Mouse (Mus musculus) gonadal fat pad, adult 2 months (tissue): ENCODE measurements at regions not wholly inside any gene's neighbourhood (a gene's known extent, or its start where the extent isn't known, plus 50 kb on each side); places are given as distances from the start of the nearest gene placed in this dataset.

Experiments
- DNase-seq: peaks from one replicate; pipeline ENCODE4 v3.0.0-alpha.2; 2012; ENCODE audit warnings: low read depth

GRCm38 (mm10) chr5:111789904-111790303 is 56.2 kb downstream of the Gm26897 start:
- no peak for DNase-seq

DNA sequence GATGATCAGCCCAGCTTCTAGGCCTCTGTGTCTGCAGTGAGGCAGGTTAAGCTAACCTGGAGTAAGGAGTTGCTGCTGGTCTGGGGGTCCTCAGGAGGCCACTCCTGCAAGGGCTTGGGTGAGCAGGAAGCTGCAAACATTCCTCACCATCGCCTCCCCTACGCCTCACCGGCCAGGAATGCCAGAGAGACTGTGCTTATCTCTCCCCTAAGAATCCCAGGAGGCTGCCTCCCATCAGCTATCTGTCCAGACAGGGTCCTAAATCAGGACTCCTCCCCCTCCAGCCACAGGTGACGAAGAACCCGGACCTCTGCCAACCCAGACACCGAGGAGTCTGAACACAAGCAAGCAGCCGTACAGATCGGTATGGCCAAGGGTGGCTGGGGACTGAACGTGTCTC is 56.8 kb downstream of the Gm26897 start:
- no peak for DNase-seq

- no peak for DNase-seq
Measured at GRCm38 (mm10) chr5:111791089-111791561, 57.4 kb downstream of the Gm26897 start.

DNA sequence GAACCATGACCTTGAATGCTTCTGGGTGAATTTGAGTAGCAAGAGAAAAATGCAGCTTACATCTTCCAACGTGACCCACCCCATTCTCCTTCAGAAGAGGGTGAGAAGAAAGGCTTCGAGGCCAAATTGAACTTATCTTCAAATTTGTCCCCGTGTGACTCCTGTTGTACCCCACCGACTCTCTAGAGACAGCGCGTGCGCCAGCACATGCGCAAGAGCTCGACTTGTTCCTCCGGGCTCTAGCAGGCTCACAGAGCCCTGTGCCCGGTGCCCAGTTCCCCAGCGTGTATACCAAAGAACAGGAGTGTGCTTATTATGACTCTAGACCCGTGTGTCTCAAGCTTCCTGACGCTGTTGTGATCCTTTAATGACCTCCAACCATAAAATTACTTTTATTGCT is 59.0 kb downstream of the Gm26897 start:
- no peak for DNase-seq

DNA sequence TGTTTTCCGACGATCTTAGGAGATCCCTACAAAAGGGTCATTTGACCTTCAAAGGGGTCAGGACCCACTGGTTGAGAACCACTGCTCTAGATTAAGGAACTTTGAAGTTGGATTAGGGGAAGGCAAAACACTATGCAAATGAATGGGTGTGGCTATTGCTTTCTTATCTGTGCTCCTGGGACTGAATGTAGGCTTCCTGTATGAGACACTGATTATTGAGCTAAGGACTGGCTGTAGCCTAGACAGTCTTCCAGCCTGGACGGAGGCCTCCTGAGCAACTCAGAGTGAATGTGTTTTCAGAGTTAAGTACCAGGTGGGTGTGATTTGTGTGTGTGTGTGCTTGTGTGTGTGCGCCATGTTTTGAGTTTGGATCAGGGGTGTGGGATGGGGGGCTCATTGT is 59.5 kb downstream of the Gm26897 start:
- DNase-seq: no peak

- no peak for DNase-seq
Measured at GRCm38 (mm10) chr5:111796889-111797288, 63.2 kb downstream of the Gm26897 start.

DNA sequence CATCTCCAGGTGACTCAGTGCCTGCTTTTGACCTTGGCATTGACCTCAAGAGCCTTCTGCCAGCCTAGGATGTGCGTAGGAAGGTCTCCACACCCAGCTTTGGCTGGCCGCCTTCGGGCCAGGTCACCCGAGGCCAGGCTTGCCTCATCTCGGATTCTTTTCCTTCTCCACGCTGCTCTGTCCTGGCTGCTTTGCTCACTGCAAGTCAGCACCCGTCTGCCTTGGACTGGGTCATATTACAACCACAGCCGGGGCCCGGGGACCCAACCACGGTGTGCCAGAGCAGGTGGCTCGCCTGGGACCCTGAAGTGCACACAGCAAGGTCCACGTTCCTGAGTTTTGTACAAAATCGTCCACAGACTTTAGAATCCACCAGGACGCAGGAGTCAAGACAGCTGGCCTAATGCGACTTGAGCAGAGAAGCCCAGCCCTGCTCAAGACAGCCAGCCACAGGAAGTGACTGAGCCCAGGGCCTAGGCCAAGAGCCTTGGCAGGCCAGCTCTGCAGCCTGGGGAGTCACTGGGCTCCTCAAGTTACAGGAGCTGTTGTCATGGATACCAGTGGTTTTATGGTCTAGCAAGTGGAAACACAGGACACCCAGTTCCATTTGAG is 66.1 kb downstream of the Gm26897 start:
- DNase-seq: peak; percentile 17

- DNase-seq: no peak
Measured at GRCm38 (mm10) chr5:111800511-111800910, 66.8 kb downstream of the Gm26897 start.

- no peak for DNase-seq
Measured at GRCm38 (mm10) chr5:111801051-111801450, 67.3 kb downstream of the Gm26897 start.

GRCm38 (mm10) chr5:111804542-111804941 is 70.8 kb downstream of the Gm26897 start:
- no peak for DNase-seq

- DNase-seq: no peak
Measured at GRCm38 (mm10) chr5:111805150-111805549, 71.4 kb downstream of the Gm26897 start.

DNA sequence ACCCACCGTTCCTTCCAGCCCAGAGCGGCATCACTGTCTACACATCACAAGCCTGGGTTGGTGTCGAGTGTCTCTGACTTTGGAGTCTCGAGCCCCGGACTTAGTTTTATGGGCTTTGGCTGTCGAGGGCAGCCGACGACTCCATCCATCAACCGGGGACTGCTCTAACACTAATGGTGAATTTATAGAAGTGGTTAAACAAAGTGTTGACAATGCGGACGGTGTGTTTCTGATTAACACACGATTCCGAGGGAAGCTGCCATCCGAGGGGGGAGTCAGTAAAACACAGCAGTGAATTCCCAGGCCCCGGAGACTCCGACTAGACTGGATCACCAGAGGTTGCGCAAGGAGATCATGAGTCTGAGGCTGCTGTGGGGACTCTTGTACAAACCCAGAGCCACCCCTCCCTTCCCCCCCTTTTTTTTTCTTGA is 72.1 kb downstream of the Gm26897 start:
- no peak for DNase-seq

- no peak for DNase-seq
Measured at GRCm38 (mm10) chr5:111810079-111810808, 76.5 kb downstream of the Gm26897 start.

DNA sequence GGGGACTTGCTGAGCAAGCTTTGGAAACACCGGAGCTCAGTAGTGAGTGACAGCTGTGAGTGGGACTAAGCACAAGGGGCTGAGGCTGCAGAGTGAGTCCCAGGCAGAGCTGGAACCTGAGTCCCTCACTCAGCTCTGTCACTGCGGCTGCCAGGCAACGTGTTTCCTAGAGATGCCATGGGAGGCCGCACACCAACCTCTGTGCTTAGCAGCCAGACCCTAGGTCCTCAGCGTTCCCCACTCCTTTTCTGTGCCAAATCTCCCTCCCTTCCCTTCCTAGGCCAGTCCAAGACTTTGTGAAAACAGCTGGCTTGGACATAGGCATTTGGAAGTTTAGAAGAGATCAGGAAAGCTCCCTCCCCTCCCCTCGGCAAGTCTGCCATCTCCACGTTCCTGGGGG is 78.9 kb downstream of the Gm26897 start:
- DNase-seq: no peak

- no peak for DNase-seq
Measured at GRCm38 (mm10) chr5:111813090-111813753, 79.5 kb downstream of the Gm26897 start.

DNA sequence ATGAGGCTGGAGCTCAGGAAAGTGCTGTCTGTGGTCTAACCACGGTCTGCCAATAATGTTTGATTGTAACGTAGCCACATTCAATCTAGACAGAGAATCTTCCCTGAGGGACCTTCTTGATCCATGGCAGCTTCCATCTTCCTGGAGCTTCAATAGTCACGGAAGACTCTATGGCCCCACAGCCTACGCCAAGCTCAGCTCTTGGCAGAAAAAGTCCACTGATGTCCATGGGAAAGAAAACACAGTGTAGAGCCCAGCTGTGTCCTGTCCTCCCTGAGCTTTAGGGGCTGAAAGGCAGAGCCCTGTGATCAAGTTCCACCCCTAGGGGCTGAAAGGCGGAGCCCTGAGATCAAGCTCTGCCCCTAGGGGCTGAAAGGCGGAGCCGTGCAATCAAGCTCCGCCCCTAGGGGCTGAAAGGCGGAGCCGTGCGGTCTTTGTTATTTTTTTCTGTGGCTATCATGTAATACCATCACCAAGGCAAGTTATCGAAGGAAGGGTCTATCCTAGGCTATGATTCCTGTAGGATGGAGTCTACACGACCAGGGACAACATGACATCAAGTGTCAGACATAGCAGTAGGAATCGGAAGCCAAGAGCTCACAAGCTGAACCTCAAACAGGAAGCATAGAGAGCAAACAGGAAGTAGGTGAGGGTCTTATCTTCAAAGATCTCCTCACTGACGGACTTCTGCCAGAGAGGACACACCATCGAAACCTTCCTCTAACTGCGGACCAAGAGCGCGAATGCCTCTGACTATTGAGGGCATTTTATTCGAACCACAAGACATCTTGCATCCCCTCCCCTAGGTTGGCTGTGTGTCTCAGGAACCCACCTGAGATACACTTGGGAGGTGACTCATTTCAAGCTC is 81.4 kb downstream of the Gm26897 start:
- DNase-seq: no peak

DNA sequence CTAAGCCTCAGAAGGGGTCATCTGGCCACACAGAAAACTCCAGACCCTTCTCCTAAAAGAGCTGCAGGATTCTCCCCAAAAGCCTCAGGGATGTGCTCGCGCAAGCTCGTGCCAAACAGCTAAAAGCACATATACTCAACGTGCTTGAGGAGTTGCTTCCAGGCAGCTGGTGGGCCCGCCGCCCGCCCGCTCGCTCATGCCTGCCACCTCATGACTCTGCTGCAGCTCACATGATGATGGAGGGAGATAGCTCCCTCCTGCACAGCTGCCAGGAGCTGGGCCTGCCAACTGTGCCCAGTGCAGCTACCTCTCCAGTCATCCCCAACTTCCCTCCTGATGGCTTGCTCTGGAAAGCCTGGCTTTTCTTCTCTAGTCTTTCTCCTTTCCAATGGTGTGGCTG is 87.2 kb downstream of the Gm26897 start:
- no peak for DNase-seq

DNA sequence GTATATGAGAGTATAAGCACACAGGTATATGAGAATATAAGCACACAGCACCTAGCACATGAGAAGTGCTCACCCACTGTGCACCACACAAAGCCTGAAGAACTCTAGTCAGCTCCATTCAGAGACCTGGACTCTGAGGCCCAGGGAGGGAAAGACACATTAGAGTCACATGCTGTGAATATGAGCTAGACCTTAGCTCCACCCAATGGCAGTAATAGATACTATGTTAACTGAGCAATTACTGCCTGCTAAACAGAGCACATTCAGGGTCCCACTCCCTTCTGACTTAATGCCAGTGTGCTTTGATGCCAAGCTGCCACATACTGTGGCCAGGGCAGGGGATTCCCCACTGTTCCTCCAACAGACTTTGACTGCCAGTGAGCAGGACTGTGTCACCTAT is 89.2 kb downstream of the Gm26897 start:
- no peak for DNase-seq

DNA sequence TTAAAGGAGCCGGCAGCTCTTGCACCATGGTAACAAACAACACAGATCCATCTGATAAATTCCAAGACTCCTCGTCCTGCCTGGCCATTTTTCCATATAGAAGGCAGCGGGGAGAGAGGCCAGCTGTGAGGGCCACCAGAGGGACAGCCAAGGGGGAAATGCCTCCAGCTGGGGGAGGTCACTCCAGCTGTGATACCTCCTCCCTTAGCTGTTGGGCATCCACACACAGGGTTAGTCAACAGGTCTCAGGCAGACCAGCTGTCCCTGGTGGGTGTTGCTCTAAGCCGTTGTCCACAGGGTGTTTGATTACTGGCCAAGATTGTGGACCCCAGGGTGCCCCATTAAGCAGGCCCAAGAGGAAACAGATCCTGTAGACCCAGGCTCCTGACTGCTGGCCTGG is 89.7 kb downstream of the Gm26897 start:
- no peak for DNase-seq

DNA sequence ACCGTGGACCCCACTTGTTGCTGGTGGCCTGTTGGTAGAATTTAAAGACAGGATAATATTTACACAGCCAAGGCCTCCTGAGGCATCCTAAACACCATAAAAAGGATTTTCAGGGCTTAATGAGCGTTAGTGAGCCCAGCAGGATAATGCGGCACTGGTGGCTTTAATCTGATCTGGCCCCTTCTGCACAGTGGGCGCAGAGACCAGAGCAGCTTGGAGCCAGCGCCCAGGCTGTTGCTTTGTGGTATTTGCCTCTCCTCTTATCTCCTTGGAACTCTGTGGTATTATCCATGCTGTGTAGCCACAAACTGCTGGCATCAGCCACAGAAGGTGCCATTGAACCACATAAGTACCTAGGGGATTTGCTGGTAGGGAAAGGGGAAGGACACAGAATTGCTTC is 90.1 kb downstream of the Gm26897 start:
- no peak for DNase-seq

- no peak for DNase-seq
Measured at GRCm38 (mm10) chr5:111824600-111825130, 90.9 kb downstream of the Gm26897 start.

- no peak for DNase-seq
Measured at GRCm38 (mm10) chr5:111829891-111830290, 96.2 kb downstream of the Gm26897 start.
